Mouse (Mus musculus) liver, embryonic 13.5 days (tissue): ENCODE measurements around the gene Cd164l2. TPM values are rescaled to one million over a fixed set of nuclear protein-coding genes. Genes with fewer than 3 reads are reported as not detected.

ENCODE experiments used
- ATAC-seq: fragments of 200-750 bp; cut with Nextera tagmentation; 2 replicates; pipeline ENCODE4 v1.8.0; 2017; ENCODE audit warnings: low read depth, mild to moderate bottlenecking, moderate number of reproducible peaks, moderate library complexity
- DNase-seq: peaks from one replicate; pipeline ENCODE4 v3.0.0; 2022
- H3K27ac ChIP-seq: fragments of 300-500 bp; sonication (generic); 2 replicates; pipeline ENCODE4 v1.5.1; 2015; ENCODE audit warnings: moderate library complexity, mild to moderate bottlenecking, inconsistent platforms
- H3K27me3 ChIP-seq: fragments of 300-500 bp; sonication (generic); 2 replicates; pipeline ENCODE4 v1.6.1; 2015; ENCODE audit warnings: mild to moderate bottlenecking, inconsistent platforms
- H3K36me3 ChIP-seq: fragments of 300-500 bp; sonication (generic); 2 replicates; pipeline ENCODE4 v1.6.1; 2015; ENCODE audit warnings: mild to moderate bottlenecking, inconsistent platforms
- H3K4me1 ChIP-seq: fragments of 300-500 bp; sonication (generic); replicated peaks from 2 replicates; pipeline ENCODE4 v1.6.1; 2015; ENCODE audit warnings: inconsistent platforms
- H3K4me2 ChIP-seq: fragments of 300-500 bp; sonication (generic); 2 replicates; pipeline ENCODE4 v1.6.1; 2015; ENCODE audit warnings: inconsistent platforms, mild to moderate bottlenecking, moderate library complexity
- H3K4me3 ChIP-seq: fragments of 300-500 bp; sonication (generic); replicated peaks from 2 replicates; pipeline ENCODE4 v1.5.1; 2015; ENCODE audit warnings: mild to moderate bottlenecking, inconsistent platforms
- H3K9ac ChIP-seq: fragments of 300-500 bp; sonication (generic); 2 replicates; pipeline ENCODE4 v1.6.1; 2015; ENCODE audit warnings: mild to moderate bottlenecking, inconsistent platforms
- H3K9me3 ChIP-seq: fragments of 300-500 bp; sonication (generic); replicated peaks from 2 replicates; pipeline ENCODE4 v1.6.1; 2016; ENCODE audit warnings: inconsistent platforms
- WGBS: fragments of 180-500 bp; shearing (Covaris S2); methylation state at CpG from one replicate; pipeline ENCODE4 v1.1.7; 2015; ENCODE audit not compliant: insufficient replicate concordance; 5-methylcytosine and 5-hydroxymethylcytosine counted together
- polyA plus RNA-seq: library from polyadenylated mRNA; unstranded; fragments of >200 nt; fragmentation: Nextera tagmentation; extraction: Ambion mirVana; gene quantifications from 2 replicates; pipeline ENCODE4 v1.2.1, GENCODE M21; 2015

Gene Cd164l2
- 0.20 TPM in 1 of 2 replicates, not detected in the other for polyA plus RNA-seq

GRCm38 (mm10) chr4:133211751-133212561, at the start of gene Cd164l2, which contains the start of gene Gpr3:
Cd164l2 (plus strand) TSS chr4:133212131.
Gpr3 (minus strand) TSS chr4:133212536.
- WGBS, result 5% methylated on average over 40 of the region's 52 CpGs
- DNase-seq, result no peak
- Histone ChIP-seq H3K9me3 (no peaks in the 10 kb centered on the region), H3K4me2 (peak within 1 kb of the TSS; percentile 92), H3K27me3 (peaks cover 78% of the 10 kb centered on the region), H3K4me1 (peaks cover 20% of the 10 kb centered on the region), H3K36me3 (no peaks in the 10 kb centered on the region), H3K9ac (peak within 1 kb of the TSS; percentile 54), H3K4me3 (peak within 1 kb of the TSS; percentile 67), H3K27ac (no peak within 1 kb of the TSS)
- peak; percentile 11 for ATAC-seq

- no peaks in the 10 kb centered on the region for H3K27me3 ChIP-seq
- H3K36me3 ChIP-seq, result peaks cover 20% of the 10 kb centered on the region; the same call in 1 of the 2 replicates
- H3K27ac ChIP-seq, result no peak overlapping the region
- no peak overlapping the region for H3K4me3 ChIP-seq
- DNase-seq (no peak), ATAC-seq (no peak)
- no peak overlapping the region for H3K4me2 ChIP-seq
- no peak overlapping the region for H3K9ac ChIP-seq
- peaks cover 49% of the 10 kb centered on the region for H3K4me1 ChIP-seq
- 54% methylated on average over 6 of the region's 6 CpGs for WGBS
- no peaks in the 10 kb centered on the region for H3K9me3 ChIP-seq
Measured at GRCm38 (mm10) chr4:133162196-133162595, 49.7 kb upstream of the Cd164l2 start.

- WGBS, result 81% methylated on average over 9 of the region's 9 CpGs
- no peak overlapping the region for H3K4me2 ChIP-seq
- DNase-seq (no peak), ATAC-seq (no peak)
- no peak overlapping the region for H3K27ac ChIP-seq
- H3K27me3 ChIP-seq, result no peaks in the 10 kb centered on the region
- H3K36me3 ChIP-seq, result peaks cover 24% of the 10 kb centered on the region; the same call in 1 of the 2 replicates
- H3K4me1 ChIP-seq, result peaks cover 47% of the 10 kb centered on the region
- H3K4me3 ChIP-seq, result no peak overlapping the region
- H3K9ac ChIP-seq, result no peak overlapping the region
- H3K9me3 ChIP-seq, result no peaks in the 10 kb centered on the region
Measured at GRCm38 (mm10) chr4:133166773-133167172, 45.2 kb upstream of the Cd164l2 start.

GRCm38 (mm10) chr4:133169237-133170055, 42.5 kb upstream of the Cd164l2 start:
- Histone ChIP-seq H3K27ac (peak overlapping the region; percentile 65), H3K27me3 (no peaks in the 10 kb centered on the region), H3K4me2 (peak overlapping the region; percentile 23), H3K9me3 (no peaks in the 10 kb centered on the region), H3K4me3 (no peak overlapping the region), H3K36me3 (peaks cover 21% of the 10 kb centered on the region; the same call in 1 of the 2 replicates), H3K9ac (no peak overlapping the region), H3K4me1 (peaks cover 54% of the 10 kb centered on the region)
- 39% methylated on average over 10 of the region's 10 CpGs for WGBS
- DNase-seq (no peak), ATAC-seq (peak; percentile 43; the same call in 1 of the 2 replicates)

- Histone ChIP-seq H3K9ac (no peak overlapping the region), H3K36me3 (peaks cover 16% of the 10 kb centered on the region; the same call in 1 of the 2 replicates), H3K27ac (peak overlapping the region; percentile 65), H3K27me3 (no peaks in the 10 kb centered on the region), H3K4me2 (peak overlapping the region; percentile 23), H3K4me1 (peaks cover 57% of the 10 kb centered on the region), H3K9me3 (no peaks in the 10 kb centered on the region), H3K4me3 (no peak overlapping the region)
- ATAC-seq, result no peak
- 21% methylated on average over 3 of the region's 3 CpGs for WGBS
- no peak for DNase-seq
Measured at GRCm38 (mm10) chr4:133170056-133170524, 41.8 kb upstream of the Cd164l2 start.

- H3K4me1 ChIP-seq, result peaks cover 61% of the 10 kb centered on the region
- peaks cover 14% of the 10 kb centered on the region; the same call in 1 of the 2 replicates for H3K36me3 ChIP-seq
- no peaks in the 10 kb centered on the region for H3K9me3 ChIP-seq
- H3K9ac ChIP-seq, result no peak overlapping the region
- no peaks in the 10 kb centered on the region for H3K27me3 ChIP-seq
- no peak overlapping the region for H3K4me2 ChIP-seq
- ATAC-seq, result no peak
- H3K27ac ChIP-seq, result peak overlapping the region; percentile 29; the same call in 1 of the 2 replicates
- no peak overlapping the region for H3K4me3 ChIP-seq
- no peak for DNase-seq
Measured at GRCm38 (mm10) chr4:133170616-133171015, 41.3 kb upstream of the Cd164l2 start.

GRCm38 (mm10) chr4:133172451-133172850, 39.5 kb upstream of the Cd164l2 start:
- no peak overlapping the region for H3K9ac ChIP-seq
- H3K9me3 ChIP-seq, result no peaks in the 10 kb centered on the region
- H3K36me3 ChIP-seq, result peaks cover 20% of the 10 kb centered on the region
- no peak overlapping the region for H3K4me2 ChIP-seq
- no peak overlapping the region for H3K4me3 ChIP-seq
- no peak overlapping the region for H3K27ac ChIP-seq
- no peak for DNase-seq
- H3K4me1 ChIP-seq, result peaks cover 72% of the 10 kb centered on the region
- WGBS, result 88% methylated on average over 4 of the region's 4 CpGs
- ATAC-seq, result no peak
- H3K27me3 ChIP-seq, result no peaks in the 10 kb centered on the region

- no peak for DNase-seq
- peak overlapping the region; percentile 56 for H3K27ac ChIP-seq
Measured at GRCm38 (mm10) chr4:133174361-133174760, 37.6 kb upstream of the Cd164l2 start.

GRCm38 (mm10) chr4:133175274-133175673, 36.7 kb upstream of the Cd164l2 start:
- no peaks in the 10 kb centered on the region for H3K9me3 ChIP-seq
- H3K9ac ChIP-seq, result no peak overlapping the region
- ATAC-seq, result no peak
- 67% methylated on average over 7 of the region's 7 CpGs for WGBS
- H3K27ac ChIP-seq, result no peak overlapping the region; the same call in 1 of the 2 replicates
- no peaks in the 10 kb centered on the region for H3K27me3 ChIP-seq
- DNase-seq, result no peak
- H3K4me1 ChIP-seq, result peaks cover 82% of the 10 kb centered on the region
- peaks cover 42% of the 10 kb centered on the region for H3K36me3 ChIP-seq
- no peak overlapping the region for H3K4me2 ChIP-seq
- no peak overlapping the region for H3K4me3 ChIP-seq

More at GRCm38 (mm10) chr4:133174361-133174760, 37.6 kb upstream of the Cd164l2 start:
- H3K9ac ChIP-seq, result no peak overlapping the region
- no peaks in the 10 kb centered on the region for H3K27me3 ChIP-seq
- H3K36me3 ChIP-seq, result peaks cover 33% of the 10 kb centered on the region
- H3K4me3 ChIP-seq, result no peak overlapping the region
- peaks cover 86% of the 10 kb centered on the region for H3K4me1 ChIP-seq
- H3K4me2 ChIP-seq, result peak overlapping the region; percentile 28; the same call in 1 of the 2 replicates
- no peaks in the 10 kb centered on the region for H3K9me3 ChIP-seq
- ATAC-seq, result no peak
- WGBS, result 26% methylated on average over 4 of the region's 4 CpGs

- WGBS, result 79% methylated on average over 14 of the region's 14 CpGs
- Histone ChIP-seq H3K9ac (no peak overlapping the region), H3K4me1 (peaks cover 73% of the 10 kb centered on the region), H3K36me3 (peaks cover 46% of the 10 kb centered on the region), H3K9me3 (no peaks in the 10 kb centered on the region), H3K4me2 (no peak overlapping the region), H3K27me3 (no peaks in the 10 kb centered on the region), H3K27ac (peak overlapping the region; percentile 34), H3K4me3 (no peak overlapping the region)
- DNase-seq (no peak), ATAC-seq (no peak)
Measured at GRCm38 (mm10) chr4:133175998-133176760, 35.8 kb upstream of the Cd164l2 start.
